Mouse (Mus musculus): ENCODE data around the gene G6pc3. TPM values are rescaled to one million over a fixed set of nuclear protein-coding genes. Genes with fewer than 3 reads are reported as not detected.

G6pc3 gene
- polyA plus RNA-seq, 1 experiment from 2014 or later = 28.6 TPM

DNA sequence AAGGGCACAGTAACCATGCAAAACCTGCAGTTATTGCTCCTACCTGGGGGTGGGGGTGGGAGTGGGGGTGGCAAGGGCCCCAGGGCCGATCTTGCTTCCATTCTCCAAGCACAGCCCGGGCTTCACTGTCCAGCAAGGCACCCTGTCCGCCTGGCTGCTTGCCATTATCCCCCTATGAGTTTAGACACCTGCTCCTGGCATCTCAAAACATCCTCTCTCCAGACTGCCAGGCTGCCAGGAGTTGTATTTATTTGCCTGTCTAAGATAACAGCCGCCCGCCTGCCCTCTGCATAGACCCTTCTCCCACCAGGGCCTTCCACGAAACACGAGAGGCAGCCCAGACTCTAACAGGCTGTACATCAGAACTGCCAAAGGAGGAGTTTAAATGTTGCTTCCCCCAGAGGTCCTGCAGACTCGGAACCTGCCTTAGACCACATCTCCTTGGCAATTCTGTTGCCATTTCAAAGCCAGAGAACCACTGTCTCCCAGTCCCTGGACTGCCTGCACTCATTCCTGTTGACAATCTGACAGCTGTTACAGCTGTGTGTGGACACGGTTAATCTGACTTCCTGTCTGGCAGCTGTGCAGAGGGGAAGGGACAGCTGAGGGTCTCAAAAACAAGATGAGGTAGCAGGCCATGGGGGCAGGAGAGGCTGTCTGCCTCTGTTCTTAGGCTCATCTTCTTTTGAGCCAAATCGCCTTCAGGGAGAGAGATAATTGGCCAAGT is 25.2 kb downstream of the G6pc3 start:
- H3K27ac ChIP-seq (ENCODE audit: low read length) = peak overlapping the region; percentile 98
- H3K9ac ChIP-seq (ENCODE audit: low read length) = peak overlapping the region; percentile 35; the same call in 1 of the 2 replicates
- no peaks in the 10 kb centered on the region for H3K27me3 ChIP-seq (ENCODE audit: control insufficient read depth, insufficient read depth, low read depth, low read length)
- ATAC-seq (ENCODE audit: low read depth) = no peak
- peak overlapping the region; percentile 73 for H3K4me2 ChIP-seq (ENCODE audit: low read depth, low read length)
- WGBS = 27% methylated on average over 10 of the region's 10 CpGs
- no peaks in the 10 kb centered on the region for H3K36me3 ChIP-seq (ENCODE audit: control insufficient read depth, insufficient read depth, low read length)
- peaks cover 75% of the 10 kb centered on the region for H3K4me1 ChIP-seq (replicated peaks; ENCODE audit: control insufficient read depth, insufficient read depth, low read length)
- H3K4me3 ChIP-seq (ENCODE audit: low read length) = no peak overlapping the region; the same call in 1 of the 2 replicates
- H3K9me3 ChIP-seq (ENCODE audit: control insufficient read depth, low read length) = no peaks in the 10 kb centered on the region

GRCm38 (mm10) chr11:102215511-102215910 is 26.1 kb downstream of the G6pc3 start:
- Histone ChIP-seq H3K27ac (ENCODE audit: low read length) (peak overlapping the region; percentile 98), H3K9ac (ENCODE audit: low read length) (peak overlapping the region; percentile 35)
- no peak for ATAC-seq (ENCODE audit: low read depth)

DNA sequence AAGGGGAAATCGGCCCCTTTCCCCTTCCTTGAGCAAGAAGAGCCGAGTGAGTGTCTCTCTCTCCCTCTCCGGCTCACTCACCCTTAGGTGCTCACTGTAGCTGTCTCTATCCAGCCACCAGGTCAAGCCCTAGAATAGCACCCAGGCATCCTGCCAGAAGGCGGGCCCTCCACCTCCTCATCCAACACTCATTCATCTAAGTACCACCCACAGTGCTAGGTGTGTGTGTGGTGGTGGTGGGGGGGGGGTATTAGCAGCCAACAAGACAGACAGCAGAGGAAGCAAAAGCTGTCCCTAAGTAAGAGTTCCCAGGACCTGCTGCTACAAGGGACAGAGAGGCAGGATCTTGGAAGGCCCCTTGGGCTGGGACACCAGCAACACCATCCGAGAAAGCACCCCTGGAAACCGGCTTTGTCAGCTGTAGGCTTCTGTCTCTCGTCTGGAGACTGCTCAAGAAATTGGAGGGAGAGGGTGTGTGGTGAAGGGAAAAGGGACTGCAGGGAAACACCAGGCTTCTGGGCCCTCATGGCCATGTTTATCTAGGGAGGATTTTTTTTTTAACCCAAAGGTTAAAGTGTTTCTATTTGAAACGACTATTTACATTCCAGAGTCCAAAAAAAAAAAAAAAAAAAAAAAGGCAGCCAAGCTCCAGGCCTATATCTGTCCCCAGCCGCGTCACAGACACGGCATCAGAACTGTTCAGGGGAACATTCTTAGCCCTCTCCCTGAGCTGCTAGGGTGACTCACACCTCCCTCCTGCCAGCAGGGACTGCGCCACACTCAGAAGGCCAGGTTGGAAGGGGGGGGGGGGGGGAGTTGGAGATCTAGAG is 26.9 kb downstream of the G6pc3 start:
- H3K27me3 ChIP-seq (ENCODE audit: control insufficient read depth, insufficient read depth, low read depth, low read length) = no peaks in the 10 kb centered on the region
- H3K4me1 ChIP-seq (replicated peaks; ENCODE audit: control insufficient read depth, insufficient read depth, low read length) = peaks cover 82% of the 10 kb centered on the region
- H3K9ac ChIP-seq (ENCODE audit: low read length) = peak overlapping the region; percentile 68
- peak overlapping the region; percentile 58 for H3K4me3 ChIP-seq (ENCODE audit: low read length)
- WGBS = 8% methylated on average over 12 of the region's 12 CpGs
- H3K4me2 ChIP-seq (ENCODE audit: low read depth, low read length) = peak overlapping the region; percentile 73
- H3K27ac ChIP-seq (ENCODE audit: low read length) = peak overlapping the region; percentile 98
- H3K9me3 ChIP-seq (ENCODE audit: control insufficient read depth, low read length) = no peaks in the 10 kb centered on the region
- peak; percentile 82 for ATAC-seq (ENCODE audit: low read depth)
- H3K36me3 ChIP-seq (ENCODE audit: control insufficient read depth, insufficient read depth, low read length) = no peaks in the 10 kb centered on the region

More at GRCm38 (mm10) chr11:102215511-102215910, 26.1 kb downstream of the G6pc3 start:
- H3K4me1 ChIP-seq (replicated peaks; ENCODE audit: control insufficient read depth, insufficient read depth, low read length) = peaks cover 82% of the 10 kb centered on the region
- 49% methylated on average over 11 of the region's 11 CpGs for WGBS
- H3K9me3 ChIP-seq (ENCODE audit: control insufficient read depth, low read length) = no peaks in the 10 kb centered on the region
- H3K27me3 ChIP-seq (ENCODE audit: control insufficient read depth, insufficient read depth, low read depth, low read length) = no peaks in the 10 kb centered on the region
- peak overlapping the region; percentile 35 for H3K4me3 ChIP-seq (ENCODE audit: low read length)
- H3K36me3 ChIP-seq (ENCODE audit: control insufficient read depth, insufficient read depth, low read length) = no peaks in the 10 kb centered on the region
- H3K4me2 ChIP-seq (ENCODE audit: low read depth, low read length) = peak overlapping the region; percentile 73

DNA sequence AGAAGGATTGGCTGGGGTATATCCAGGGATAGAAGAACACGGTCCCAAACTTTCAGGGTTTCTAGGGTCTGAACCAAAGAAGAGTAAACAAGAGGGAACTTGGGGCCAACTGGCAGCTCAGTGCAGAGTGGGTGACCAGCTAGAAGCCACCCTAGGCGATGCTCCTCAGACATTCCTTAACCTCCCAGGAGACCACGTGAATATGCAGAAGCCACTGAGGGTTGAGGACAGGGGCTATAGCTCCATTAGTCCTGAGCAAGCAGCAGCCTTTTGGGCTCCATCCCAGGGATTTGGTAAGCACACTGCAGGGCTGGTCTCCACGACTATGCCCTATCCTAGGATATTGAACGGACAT is 27.4 kb downstream of the G6pc3 start:
- peak; percentile 6 for ATAC-seq (ENCODE audit: low read depth)
- peak overlapping the region; percentile 68 for H3K9ac ChIP-seq (ENCODE audit: low read length)
- peaks cover 80% of the 10 kb centered on the region for H3K4me1 ChIP-seq (replicated peaks; ENCODE audit: control insufficient read depth, insufficient read depth, low read length)
- H3K27me3 ChIP-seq (ENCODE audit: control insufficient read depth, insufficient read depth, low read depth, low read length) = no peaks in the 10 kb centered on the region
- H3K4me2 ChIP-seq (ENCODE audit: low read depth, low read length) = peak overlapping the region; percentile 73
- H3K9me3 ChIP-seq (ENCODE audit: control insufficient read depth, low read length) = no peaks in the 10 kb centered on the region
- peak overlapping the region; percentile 58 for H3K4me3 ChIP-seq (ENCODE audit: low read length)
- H3K36me3 ChIP-seq (ENCODE audit: control insufficient read depth, insufficient read depth, low read length) = 0 out of 2 replicates have a peak, but pooled peaks cover 2% of the 10 kb centered on the region
- H3K27ac ChIP-seq (ENCODE audit: low read length) = peak overlapping the region; percentile 98
- WGBS = 20% methylated on average over 5 of the region's 5 CpGs

DNA sequence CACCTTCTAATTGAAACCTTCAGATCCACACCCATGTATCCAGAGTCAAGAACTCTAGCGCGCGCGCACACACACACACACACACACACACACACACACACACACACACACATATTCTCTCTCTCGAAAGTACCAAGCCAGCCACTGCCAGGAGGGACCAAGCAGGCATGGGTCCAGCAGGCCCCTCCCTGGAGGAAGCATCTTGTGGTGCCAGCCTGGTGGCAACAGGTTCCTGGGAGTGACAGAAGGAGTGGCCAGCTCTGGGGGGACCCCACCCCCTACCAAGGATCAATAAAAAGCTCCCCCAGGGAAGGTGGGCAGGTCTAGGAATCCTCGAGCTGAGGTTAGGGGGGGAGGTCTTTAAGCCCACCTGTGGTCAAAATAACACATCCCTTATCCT is 28.0 kb downstream of the G6pc3 start:
- H3K9me3 ChIP-seq (ENCODE audit: control insufficient read depth, low read length) = no peaks in the 10 kb centered on the region
- peaks cover 77% of the 10 kb centered on the region for H3K4me1 ChIP-seq (replicated peaks; ENCODE audit: control insufficient read depth, insufficient read depth, low read length)
- ATAC-seq (ENCODE audit: low read depth) = no peak
- 0 out of 2 replicates have a peak, but pooled peaks cover 2% of the 10 kb centered on the region for H3K36me3 ChIP-seq (ENCODE audit: control insufficient read depth, insufficient read depth, low read length)
- peak overlapping the region; percentile 58 for H3K4me3 ChIP-seq (ENCODE audit: low read length)
- peak overlapping the region; percentile 68 for H3K9ac ChIP-seq (ENCODE audit: low read length)
- H3K27me3 ChIP-seq (ENCODE audit: control insufficient read depth, insufficient read depth, low read depth, low read length) = no peaks in the 10 kb centered on the region
- H3K4me2 ChIP-seq (ENCODE audit: low read depth, low read length) = peak overlapping the region; percentile 73
- H3K27ac ChIP-seq (ENCODE audit: low read length) = peak overlapping the region; percentile 98
- 37% methylated on average over 6 of the region's 6 CpGs for WGBS

DNA sequence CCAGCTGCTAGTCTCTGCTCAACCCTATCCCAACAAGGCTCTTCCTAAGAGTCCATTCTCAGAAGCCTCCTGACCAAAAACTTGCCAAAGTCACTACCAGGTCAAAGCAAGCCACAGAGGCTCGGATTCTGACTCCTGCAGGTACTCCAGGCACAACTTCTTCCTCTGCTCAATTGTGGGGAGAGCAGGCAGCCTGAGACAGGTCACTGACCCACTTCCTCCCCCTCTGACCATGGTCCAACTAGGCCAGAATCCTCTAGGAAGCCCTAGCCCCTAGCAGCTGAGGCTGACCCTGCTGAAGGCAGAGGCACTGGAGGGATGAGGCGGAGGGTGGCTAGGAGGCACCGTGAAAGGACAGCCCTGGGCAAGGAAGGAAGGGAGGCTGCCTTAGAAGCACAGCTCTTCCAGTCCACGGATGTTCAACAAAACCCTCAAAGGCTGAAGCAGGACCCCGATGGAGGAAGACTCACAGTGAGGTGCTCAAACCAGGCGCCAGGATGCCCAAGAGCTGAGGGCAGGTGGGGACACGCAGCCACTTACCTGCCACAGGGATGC is 28.5 kb downstream of the G6pc3 start:
- H3K36me3 ChIP-seq (ENCODE audit: control insufficient read depth, insufficient read depth, low read length) = 0 out of 2 replicates have a peak, but pooled peaks cover 2% of the 10 kb centered on the region
- H3K4me2 ChIP-seq (ENCODE audit: low read depth, low read length) = peak overlapping the region; percentile 73
- peak overlapping the region; percentile 98 for H3K27ac ChIP-seq (ENCODE audit: low read length)
- peak overlapping the region; percentile 58 for H3K4me3 ChIP-seq (ENCODE audit: low read length)
- peak overlapping the region; percentile 68 for H3K9ac ChIP-seq (ENCODE audit: low read length)
- WGBS = 42% methylated on average over 7 of the region's 7 CpGs
- peaks cover 77% of the 10 kb centered on the region for H3K4me1 ChIP-seq (replicated peaks; ENCODE audit: control insufficient read depth, insufficient read depth, low read length)
- no peaks in the 10 kb centered on the region for H3K9me3 ChIP-seq (ENCODE audit: control insufficient read depth, low read length)
- ATAC-seq (ENCODE audit: low read depth) = no peak
- H3K27me3 ChIP-seq (ENCODE audit: control insufficient read depth, insufficient read depth, low read depth, low read length) = no peaks in the 10 kb centered on the region

DNA sequence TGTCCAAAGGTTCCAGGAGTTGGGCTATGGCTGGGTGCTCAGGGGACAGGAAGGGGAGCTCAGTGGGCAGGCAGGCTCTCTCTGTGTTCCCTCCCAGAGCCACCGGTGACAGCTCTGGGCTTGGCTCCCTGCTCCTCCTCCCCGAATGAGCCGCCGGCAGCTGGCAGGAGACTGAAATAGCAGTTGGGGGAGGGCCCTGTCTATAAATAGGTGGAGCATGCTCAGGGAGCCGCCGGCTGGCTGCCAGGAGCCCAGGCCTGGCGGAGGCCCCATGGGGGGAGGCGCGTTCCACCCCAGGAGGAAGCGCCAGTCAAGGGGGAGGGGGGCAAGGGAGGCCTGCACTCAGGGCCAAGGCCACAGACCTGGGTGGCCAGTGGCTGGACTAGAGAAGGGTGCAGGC is 29.4 kb downstream of the G6pc3 start:
- Histone ChIP-seq H3K9me3 (ENCODE audit: control insufficient read depth, low read length) (no peaks in the 10 kb centered on the region), H3K27me3 (ENCODE audit: control insufficient read depth, insufficient read depth, low read depth, low read length) (no peaks in the 10 kb centered on the region), H3K36me3 (ENCODE audit: control insufficient read depth, insufficient read depth, low read length) (0 out of 2 replicates have a peak, but pooled peaks cover 2% of the 10 kb centered on the region), H3K4me2 (ENCODE audit: low read depth, low read length) (peak overlapping the region; percentile 73), H3K4me1 (replicated peaks; ENCODE audit: control insufficient read depth, insufficient read depth, low read length) (peaks cover 79% of the 10 kb centered on the region), H3K9ac (ENCODE audit: low read length) (peak overlapping the region; percentile 68), H3K27ac (ENCODE audit: low read length) (peak overlapping the region; percentile 98), H3K4me3 (ENCODE audit: low read length) (peak overlapping the region; percentile 58)
- 0% methylated on average over 10 of the region's 10 CpGs for WGBS
- ATAC-seq (ENCODE audit: low read depth) = peak; percentile 80

DNA sequence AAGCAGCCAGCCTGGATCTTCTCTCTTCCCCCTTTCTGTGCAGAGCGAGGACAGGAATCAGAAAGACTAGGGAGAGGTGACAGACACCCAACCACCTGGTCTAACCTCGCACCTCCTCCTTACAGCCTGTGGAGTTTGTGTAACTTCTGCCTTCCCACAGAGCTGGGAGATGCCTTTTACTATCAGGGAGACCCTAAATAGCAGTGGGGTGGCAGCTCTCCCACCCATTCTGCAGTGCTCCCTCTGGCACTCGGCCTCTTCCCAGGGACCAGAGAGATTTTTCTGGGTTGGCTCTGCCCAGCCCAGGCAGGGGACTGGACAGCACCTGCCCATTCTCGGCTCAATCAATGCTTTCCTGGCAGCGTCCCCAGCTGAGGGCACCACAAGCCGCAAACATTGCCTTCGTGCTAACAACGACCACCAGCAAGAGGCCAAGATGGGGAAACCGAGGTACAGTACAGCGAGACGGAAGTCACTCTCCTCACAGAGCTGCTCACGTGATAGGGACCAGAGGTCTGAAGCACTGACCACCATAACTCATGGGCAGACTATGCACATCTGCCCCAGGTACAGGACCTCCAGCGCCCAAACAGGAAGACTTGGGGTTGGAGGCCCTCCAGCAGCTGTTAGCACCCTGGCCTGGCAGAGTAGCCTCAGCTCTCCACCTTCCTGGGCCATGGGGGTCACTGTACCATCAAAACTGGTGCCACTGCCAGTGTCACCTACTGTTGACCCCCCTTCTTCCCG is 30.0 kb downstream of the G6pc3 start:
- Histone ChIP-seq H3K4me1 (replicated peaks; ENCODE audit: control insufficient read depth, insufficient read depth, low read length) (peaks cover 76% of the 10 kb centered on the region), H3K9ac (ENCODE audit: low read length) (peak overlapping the region; percentile 54; the same call in 1 of the 2 replicates), H3K4me3 (ENCODE audit: low read length) (peak overlapping the region; percentile 22), H3K36me3 (ENCODE audit: control insufficient read depth, insufficient read depth, low read length) (0 out of 2 replicates have a peak, but pooled peaks cover 2% of the 10 kb centered on the region), H3K9me3 (ENCODE audit: control insufficient read depth, low read length) (no peaks in the 10 kb centered on the region), H3K27me3 (ENCODE audit: control insufficient read depth, insufficient read depth, low read depth, low read length) (no peaks in the 10 kb centered on the region), H3K27ac (ENCODE audit: low read length) (peak overlapping the region; percentile 98), H3K4me2 (ENCODE audit: low read depth, low read length) (peak overlapping the region; percentile 73)
- 45% methylated on average over 14 of the region's 14 CpGs for WGBS
- ATAC-seq (ENCODE audit: low read depth) = peak; percentile 1; the same call in 1 of the 2 replicates

Measured in lung, embryonic 16.5 days (tissue).